Mouse (Mus musculus) inflammation-experienced regulatory T-cells, adult 6 months (primary cell): ENCODE data around the gene Olfr9. TPM values are rescaled to one million over a fixed set of nuclear protein-coding genes. Genes with fewer than 3 reads are reported as not detected.

Experiments
- ATAC-seq: one replicate; pipeline ENCODE4 v1.8.0; 2017
- polyA plus RNA-seq, 3 experiments: library from polyadenylated mRNA; unstranded; fragments of 100-300 nt; shearing (Covaris generic); gene quantifications; one replicate each; pipeline ENCODE4 v1.2.1; 2017

The Olfr9 gene
- polyA plus RNA-seq, 3 experiments from 2014 or later, result not detected

DNA sequence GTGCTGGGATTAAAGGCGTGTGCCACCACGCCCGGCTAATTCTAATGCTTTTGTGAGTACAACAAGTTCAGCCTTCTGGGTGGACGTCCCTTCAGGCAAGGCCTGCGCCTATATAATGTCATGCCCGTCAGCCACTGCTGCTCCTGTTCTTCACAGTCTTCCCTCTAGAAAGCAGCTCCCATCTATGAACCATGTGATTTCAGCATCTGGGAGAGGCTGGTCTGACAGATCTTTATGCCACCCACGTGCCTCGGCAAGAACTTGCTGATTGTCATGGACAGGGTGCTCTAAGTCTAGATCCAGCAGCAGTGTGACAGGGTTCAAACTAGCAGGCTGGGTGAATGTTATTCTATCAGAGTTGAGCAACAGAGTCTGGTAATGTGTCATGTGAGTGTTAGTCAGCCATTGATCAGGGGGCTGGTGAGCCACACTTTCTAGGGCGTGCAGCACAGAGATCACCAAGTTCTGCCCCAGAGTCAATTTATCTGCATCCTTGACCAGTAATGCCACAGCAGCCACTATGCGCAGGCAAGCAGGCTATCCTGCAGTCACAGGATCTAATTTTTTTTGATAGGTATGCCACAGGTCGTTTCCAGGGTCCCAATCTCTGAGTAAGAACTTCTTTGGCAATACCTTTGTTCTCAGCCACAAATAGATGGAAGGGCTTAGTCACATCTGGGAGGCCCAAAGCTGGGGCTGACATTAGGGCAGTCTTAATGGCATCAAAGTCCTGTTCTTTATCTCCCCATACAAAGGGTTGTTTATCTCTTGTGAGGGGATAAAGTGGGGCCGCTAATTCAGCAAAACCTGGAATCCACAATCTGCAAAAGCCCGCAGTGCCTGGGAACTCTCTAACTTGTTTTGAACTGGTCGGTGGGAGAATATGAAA lies 15.0 kb downstream of the Olfr9 start:
- ATAC-seq, result no peak

DNA sequence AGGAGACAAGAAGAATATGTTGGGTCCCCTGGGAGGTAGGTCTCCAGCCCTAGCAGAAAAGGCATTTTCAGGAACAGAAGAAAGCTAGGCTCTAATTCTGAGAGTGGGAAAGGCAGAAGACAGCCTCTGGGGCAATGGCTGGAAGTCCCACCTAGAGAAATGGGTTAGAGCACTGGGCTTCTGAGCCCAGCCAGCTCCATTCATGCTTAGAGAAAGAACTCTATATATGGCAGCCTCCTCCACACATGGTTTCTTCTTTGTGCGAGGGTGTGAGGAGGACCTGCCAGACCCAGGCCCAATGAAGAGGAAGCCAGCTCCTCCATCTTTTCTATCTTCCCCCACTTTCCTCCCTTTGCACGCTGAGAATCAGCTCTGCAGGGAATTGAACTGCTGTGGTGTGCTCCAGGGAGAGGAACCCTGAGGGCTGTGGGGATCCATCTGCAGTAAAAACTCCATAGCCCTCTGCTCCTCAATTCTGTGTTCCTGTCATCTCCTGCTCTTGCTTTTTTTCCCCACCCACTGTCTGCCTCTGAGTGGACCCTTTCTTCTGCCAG lies 21.1 kb downstream of the Olfr9 start, which contains the start of gene Olfr763:
Olfr763 (plus strand) TSS at position 504 of the 554 bp plus-strand sequence.
- ATAC-seq, result no peak

DNA sequence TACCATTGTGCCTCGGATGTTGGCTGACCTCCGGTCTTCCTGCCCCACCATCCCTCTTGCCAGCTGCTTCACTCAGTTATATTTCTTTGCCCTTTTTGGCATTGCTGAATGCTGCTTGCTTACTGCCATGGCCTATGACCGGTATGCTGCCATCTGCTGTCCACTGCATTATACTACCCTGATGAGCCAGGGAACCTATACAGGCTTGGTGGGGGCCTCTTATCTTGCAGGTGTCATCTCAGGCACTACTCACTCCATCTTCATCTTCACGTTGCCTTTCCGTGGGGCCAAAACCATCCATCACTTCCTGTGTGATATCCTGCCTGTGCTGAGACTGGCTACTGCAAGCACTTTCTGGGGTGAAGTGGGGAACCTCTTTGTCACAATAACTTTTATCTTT lies 22.3 kb downstream of the Olfr9 start:
- ATAC-seq, result peak; percentile 46

DNA sequence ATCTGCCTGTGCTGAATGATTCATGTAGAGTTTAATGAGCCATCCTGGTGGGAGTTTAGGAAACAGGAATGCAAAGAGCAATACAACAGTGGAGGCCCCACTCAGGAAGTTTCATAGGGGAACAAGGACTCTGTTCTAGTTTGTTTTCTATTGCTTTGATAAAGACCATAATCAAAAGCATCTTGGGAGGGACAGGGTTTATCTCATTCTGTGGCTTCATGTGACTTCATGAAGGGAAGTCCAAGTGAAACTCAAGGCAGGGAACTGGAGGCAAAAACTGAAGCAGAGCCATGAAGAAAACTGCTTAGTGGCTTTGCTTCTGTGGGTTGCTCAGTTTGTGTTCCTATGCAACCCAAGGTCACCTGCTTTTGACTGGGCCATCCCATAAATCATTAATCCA lies 25.2 kb downstream of the Olfr9 start:
- no peak for ATAC-seq

DNA sequence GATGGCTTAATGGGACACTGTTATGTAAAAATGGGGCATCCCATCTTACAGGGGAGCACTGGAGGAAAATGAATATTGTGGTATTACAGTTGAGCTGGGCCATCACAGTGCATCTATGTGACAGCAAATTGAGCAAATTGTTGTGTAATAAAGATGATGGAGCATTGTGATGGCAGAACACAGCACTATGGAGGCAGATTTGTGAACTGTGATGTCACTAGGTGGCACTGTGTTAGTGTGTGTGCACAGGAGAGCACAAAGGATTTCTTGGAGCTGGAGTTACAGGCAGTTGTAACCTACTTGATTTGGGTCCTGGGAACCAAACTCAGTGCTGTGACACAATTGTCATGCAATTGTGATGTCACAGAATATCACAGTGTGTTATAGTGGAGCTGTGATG lies 34.1 kb downstream of the Olfr9 start:
- no peak for ATAC-seq

DNA sequence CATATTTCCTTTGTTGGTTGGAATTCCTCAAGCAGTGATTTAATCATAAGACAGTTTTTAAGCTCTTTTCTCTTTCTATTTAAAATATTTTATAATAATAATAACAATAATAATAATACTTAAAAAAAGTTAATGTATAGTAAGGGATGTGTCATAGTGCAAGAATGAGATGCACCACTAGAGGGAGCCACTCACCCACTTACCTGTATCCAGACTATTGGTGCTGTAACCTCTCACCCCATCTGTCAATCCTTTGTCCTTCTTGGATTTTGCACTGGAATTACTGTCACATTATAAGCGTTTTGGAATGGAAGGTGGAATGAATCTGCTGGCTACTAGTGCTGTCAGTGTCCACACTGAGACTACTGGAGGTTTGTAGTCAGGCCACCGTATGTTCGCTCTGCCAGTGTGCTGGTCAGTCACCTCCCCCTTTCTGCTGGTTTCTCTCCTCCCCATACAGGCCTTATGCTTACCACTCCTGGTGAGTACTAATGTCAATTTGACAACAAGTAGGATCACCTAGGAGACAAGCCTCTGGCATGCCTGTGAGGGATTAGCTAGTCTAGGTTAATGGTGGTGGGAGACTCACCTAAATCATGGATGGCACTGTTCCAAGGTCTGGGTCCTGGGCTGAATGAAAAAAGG lies 36.9 kb downstream of the Olfr9 start:
- ATAC-seq, result no peak

DNA sequence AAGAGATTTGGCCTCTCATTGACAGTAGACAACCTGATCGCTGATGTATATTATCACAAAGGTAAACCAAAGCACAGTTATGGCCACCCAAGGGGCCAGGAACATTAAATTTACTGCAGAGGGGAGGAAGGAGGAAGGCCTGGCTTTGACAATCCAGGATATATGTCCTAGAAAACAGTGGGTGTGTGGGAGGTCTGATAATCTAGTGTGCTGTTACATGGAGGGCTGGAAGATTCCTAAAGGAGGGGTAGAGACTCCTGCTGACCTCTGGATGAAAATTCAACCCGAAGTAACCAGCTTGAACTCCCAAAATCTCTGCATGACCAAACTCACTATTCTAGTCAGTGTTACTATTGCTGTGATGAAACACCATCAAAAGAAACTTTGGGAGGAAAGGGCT lies 39.1 kb downstream of the Olfr9 start:
- ATAC-seq, result no peak

DNA sequence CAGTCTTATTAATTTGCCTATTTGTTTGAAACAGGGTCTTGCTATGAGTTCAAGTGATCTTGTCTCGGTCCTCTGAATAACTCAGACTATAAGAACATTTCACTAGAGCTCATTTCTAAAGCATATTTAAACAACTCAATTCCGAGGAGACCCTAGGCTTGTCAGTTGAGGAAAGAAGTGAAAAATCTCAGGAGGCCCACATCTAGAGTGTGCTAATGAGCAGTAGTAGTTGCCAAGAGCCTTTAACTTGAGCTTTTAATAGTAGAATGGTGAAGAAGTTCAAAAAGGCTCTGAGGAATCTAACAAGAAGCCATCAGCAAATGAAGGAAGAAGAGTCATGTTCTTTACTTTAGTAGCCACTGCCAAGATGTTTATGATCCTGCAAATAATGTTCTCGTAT lies 50.6 kb downstream of the Olfr9 start, which contains the start of gene Olfr764-ps1:
Olfr764-ps1 (minus strand) TSS at position 101 of the 400 bp plus-strand sequence.
- ATAC-seq, result no peak

Other genes starting within 250 kb of the Olfr9 start
- gene Dgka, start 244.6 kb upstream of the Olfr9 start, polyA plus RNA-seq, result 100 to 1,000 TPM; 184 to 337 (median 319) TPM
- 10 to 100 TPM; 64.5 to 69.6 (median 66.4) TPM for gene Pym1, start 241.5 kb upstream of the Olfr9 start, polyA plus RNA-seq
- gene Mmp19, start 198.5 kb upstream of the Olfr9 start, polyA plus RNA-seq, result under 1 TPM; 0.21 to 0.68 (median 0.22) TPM
- gene Dnajc14, start 185.4 kb upstream of the Olfr9 start, polyA plus RNA-seq, result 10 to 100 TPM; 74.6 to 77.3 (median 75.8) TPM
- gene Tmem198b, start 185.1 kb upstream of the Olfr9 start, polyA plus RNA-seq, result 1 to 10 TPM; 3.9 to 5.3 (median 5.3) TPM
- gene Sarnp, start 172.1 kb upstream of the Olfr9 start, polyA plus RNA-seq, result 100 to 1,000 TPM; 195 to 238 (median 227) TPM
- 10 to 100 TPM; 65.5 to 78.4 (median 71.5) TPM for gene Ormdl2, start 167.8 kb upstream of the Olfr9 start, polyA plus RNA-seq
- gene Gdf11, start 97.7 kb upstream of the Olfr9 start, polyA plus RNA-seq, result 1 to 10 TPM; 6.0 to 7.7 (median 7.3) TPM
- gene Cd63, start 88.4 kb upstream of the Olfr9 start, polyA plus RNA-seq, result 1 to 10 TPM in 1 of 3 experiments, under 1 TPM in 1, not detected in 1; 0.58 to 2.0 TPM
- 10 to 100 TPM in 2 of 3 experiments, 1 to 10 TPM in 1; 5.1 to 12.9 (median 11.9) TPM for gene Rdh5, start 66.5 kb upstream of the Olfr9 start, polyA plus RNA-seq
- 100 to 1,000 TPM; 196 to 255 (median 212) TPM for gene Bloc1s1, start 65.4 kb upstream of the Olfr9 start, polyA plus RNA-seq
- 1 to 10 TPM; 3.6 to 5.1 (median 4.8) TPM for gene Itga7, start 55.6 kb upstream of the Olfr9 start, polyA plus RNA-seq
- not detected for gene Mettl7b, start 28.4 kb upstream of the Olfr9 start, polyA plus RNA-seq
- not detected for gene Olfr763, start 21.4 kb downstream of the Olfr9 start, polyA plus RNA-seq
- gene Olfr764-ps1, start 50.5 kb downstream of the Olfr9 start, polyA plus RNA-seq, result not detected
- not detected for gene Olfr765, start 60.6 kb downstream of the Olfr9 start, polyA plus RNA-seq
- not detected for gene Olfr766-ps1, start 79.5 kb downstream of the Olfr9 start, polyA plus RNA-seq
- gene Olfr767, start 93.5 kb downstream of the Olfr9 start, polyA plus RNA-seq, result under 1 TPM in 2 of 3 experiments, not detected in 1; 0.10 to 0.16 TPM
- gene Olfr768, start 109.9 kb downstream of the Olfr9 start, polyA plus RNA-seq, result not detected
- gene Olfr769, start 128.4 kb downstream of the Olfr9 start, polyA plus RNA-seq, result not detected
- gene Olfr770, start 149.6 kb downstream of the Olfr9 start, polyA plus RNA-seq, result not detected
- gene Olfr771, start 175.3 kb downstream of the Olfr9 start, polyA plus RNA-seq, result not detected
- gene Olfr772, start 188.5 kb downstream of the Olfr9 start, polyA plus RNA-seq, result not detected
- gene Olfr773, start 198.0 kb downstream of the Olfr9 start, polyA plus RNA-seq, result not detected
- not detected for gene Olfr774, start 246.8 kb downstream of the Olfr9 start, polyA plus RNA-seq